Mouse (Mus musculus): ENCODE data around the gene Nrp2.

Gene Nrp2

GRCm38 (mm10) chr1:62860788-62861187, 157.7 kb downstream of the Nrp2 start:
- DNase-seq (ENCODE audit: low spot score), result no peak
